Mouse (Mus musculus) left cerebral cortex, postnatal 14 days (tissue): ENCODE measurements around the gene Zfp423. TPM values are rescaled to one million over a fixed set of nuclear protein-coding genes. Genes with fewer than 3 reads are reported as not detected.

Source experiments
- DNase-seq, 2 experiments: peaks; one replicate each; pipeline ENCODE4 v3.0.0; 2021 to 2022; ENCODE audit warnings: low spot score in 2 of 2, mixed read lengths in 1 of 2
- intact Hi-C: fragments of 180-260 bp; cut with DNase I; formaldehyde crosslinking; loops from one replicate; pipeline ENCODE4 v1.15.1; 2025
- total RNA-seq, 2 experiments: library from RNA; stranded (reverse); gene quantifications; 2 replicates each; pipeline ENCODE4 v1.2.3; 2021

Zfp423 gene
- total RNA-seq, 2 experiments from 2014 or later = 20.4 to 27.4 TPM

- intact Hi-C loops = no loop called here
- no peak for DNase-seq
These were observed 228.3 kb downstream of the Zfp423 start for GRCm38 (mm10) chr8:87731062-87731461.

GRCm38 (mm10) chr8:87723015-87723414 lies 236.4 kb downstream of the Zfp423 start:
- no peak for DNase-seq
- intact Hi-C loops = no loop called here

DNA sequence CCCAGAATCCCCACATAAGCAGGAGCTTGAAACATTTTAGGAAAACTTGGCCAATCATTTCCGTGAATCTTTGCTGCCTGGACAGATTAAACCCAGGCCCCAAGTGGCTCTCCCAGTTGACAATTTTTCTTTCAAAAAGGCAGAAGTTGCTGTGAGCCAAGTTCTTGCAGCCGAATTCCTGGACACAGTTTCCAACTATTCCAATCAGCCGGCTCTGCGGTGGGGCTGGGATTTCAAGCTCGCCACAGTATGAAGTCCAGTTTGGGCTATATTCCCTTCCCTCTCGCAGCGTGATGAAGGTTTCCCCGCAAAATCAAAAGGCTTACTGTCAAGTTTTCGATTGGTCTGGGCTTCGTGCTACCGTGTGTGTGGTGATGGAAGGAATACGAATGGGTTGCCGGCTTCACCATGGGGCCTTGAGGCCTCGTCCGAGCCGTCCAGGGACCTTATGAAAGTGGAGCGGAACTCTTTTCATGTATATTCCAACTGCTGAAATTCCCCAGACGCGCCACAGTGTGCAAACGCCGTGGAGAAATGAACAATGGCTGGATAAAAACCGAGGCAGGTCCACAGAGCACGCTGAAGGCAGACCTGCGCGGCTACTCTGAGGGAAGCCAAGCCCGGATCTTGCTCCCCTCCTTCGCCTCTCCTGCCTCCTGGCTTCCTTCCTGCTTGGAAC lies 240.1 kb downstream of the Zfp423 start:
- DNase-seq = no peak
- intact Hi-C loops = loop anchor here (5.0 kb wide), 2 partner anchors 243 to 303 kb away; no protein-coding TSS in a partner anchor

DNA sequence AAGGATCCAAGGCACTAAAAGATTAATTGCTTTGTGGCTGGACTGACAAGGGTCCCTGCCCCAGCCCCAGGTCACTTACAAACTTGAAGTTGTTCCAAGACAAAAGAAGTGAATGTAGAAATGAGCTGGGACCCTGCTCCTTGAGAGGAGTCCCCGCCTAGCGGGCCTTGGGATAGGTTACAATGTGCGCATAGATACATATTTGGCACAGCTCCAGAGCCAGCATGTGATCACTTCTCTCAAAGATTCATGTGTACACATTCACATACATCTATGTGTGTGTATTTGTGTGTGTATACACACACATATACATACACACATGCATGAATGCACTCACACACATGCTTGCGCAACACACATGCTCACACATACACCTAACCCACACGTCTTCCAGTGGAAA lies 241.9 kb downstream of the Zfp423 start:
- intact Hi-C loops = loop anchor here (5.0 kb wide), 2 partner anchors 245 to 305 kb away; no protein-coding TSS in a partner anchor
- DNase-seq = no peak

DNA sequence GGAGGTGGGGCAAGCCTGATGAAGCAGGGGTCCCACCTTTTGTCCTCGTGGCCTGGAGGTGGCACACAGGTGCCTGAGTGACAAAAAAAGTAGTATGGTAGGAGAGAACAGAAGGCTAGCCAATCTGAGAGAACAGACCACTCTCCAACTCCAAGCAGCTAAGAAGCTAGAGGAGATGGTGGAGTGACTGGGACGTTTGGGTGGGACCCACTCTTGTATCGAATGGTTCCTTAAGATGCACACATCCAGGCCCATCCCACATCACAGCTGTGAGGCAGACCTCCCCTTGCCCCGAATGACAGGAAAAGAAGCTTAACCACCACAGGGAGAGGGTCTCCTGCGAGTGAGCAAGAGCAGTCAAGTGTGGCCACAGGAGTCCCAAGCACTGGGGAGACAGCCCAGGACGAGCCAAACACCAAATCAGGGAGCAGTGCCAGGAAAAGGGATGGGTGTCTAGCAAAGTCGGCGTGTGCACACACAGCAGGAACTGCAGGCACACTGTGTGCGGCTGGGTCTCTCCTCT lies 242.6 kb downstream of the Zfp423 start:
- intact Hi-C loops = loop anchor here (5.0 kb wide), 2 partner anchors 246 to 306 kb away; no protein-coding TSS in a partner anchor
- no peak for DNase-seq

DNA sequence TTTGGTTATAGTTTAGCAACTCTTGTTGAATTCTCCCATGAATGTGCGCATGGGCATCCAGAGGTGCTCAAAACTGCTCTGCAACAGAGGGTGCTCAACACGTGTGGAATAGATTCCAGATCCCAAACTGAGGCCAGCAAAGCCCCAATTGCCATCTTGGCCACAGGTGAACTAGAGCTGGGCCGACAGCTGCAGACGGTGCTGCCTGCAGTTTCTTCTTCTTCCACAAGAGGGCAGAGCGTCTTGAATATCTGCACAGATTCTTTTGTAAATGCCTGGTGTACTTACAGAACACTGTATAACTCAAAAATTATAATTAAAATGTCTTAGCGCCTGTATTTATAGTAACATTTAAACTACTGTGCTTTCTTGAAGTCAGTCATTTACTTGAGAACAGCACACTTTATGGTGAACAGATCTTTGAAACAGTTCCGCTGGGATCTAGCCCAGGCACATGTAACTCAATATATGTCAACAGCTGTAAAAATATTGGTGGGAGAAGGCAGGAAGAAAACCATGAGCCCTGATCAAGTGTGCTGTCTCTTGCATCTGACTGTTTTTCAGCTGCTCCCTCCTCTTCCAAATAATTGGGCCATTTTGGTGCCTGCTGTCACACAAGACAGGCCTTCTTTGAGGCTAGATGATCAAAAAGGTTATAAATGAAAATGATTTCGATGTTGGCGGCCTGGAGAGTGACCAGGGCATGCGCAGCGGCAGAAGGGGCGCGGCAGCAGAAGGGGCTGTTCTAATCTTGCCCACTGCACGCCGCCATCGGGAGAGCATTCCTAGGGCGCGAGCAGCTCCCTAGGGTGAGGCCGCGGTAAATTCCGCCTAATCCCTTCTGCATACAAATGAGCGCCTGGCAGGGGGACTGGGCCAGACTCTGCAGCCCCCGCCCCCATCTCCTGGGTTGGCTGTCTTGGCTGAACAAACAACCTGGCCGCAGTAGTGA lies 243.4 kb downstream of the Zfp423 start:
- intact Hi-C loops = loop anchor here (5.0 kb wide), 2 partner anchors 246 to 306 kb away; no protein-coding TSS in a partner anchor
- DNase-seq = peak; percentile 83 to 90

- DNase-seq = no peak
- intact Hi-C loops = no loop called here
These were observed 245.4 kb downstream of the Zfp423 start for GRCm38 (mm10) chr8:87713946-87714345.

GRCm38 (mm10) chr8:87711955-87712354 lies 247.4 kb downstream of the Zfp423 start:
- DNase-seq = no peak
- intact Hi-C loops = no loop called here

DNA sequence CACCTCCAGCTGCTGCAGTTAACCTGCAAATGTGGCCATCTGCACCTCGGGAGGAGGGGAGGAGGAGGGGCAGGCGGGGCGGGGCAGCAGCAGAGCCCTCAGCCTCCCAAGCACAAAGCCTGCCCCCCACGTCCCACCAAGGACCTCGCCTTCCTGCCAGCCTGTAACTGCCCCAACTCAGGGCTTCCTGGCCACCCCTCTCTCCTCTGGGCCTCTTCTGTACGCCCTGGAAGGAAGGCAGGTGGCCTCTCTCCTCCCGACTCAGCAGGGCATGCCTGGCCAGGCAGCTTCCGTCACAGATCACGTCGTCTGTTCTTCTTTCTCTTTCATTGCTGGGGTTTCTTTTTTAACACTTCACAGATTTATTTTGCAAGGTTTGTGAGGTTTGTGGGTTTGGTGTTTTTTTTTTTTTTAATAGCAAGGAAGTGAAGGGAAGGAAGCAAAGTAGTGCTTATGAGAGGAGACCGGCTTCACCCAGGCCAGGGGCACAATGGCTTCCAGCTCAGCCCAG lies 251.2 kb downstream of the Zfp423 start:
- intact Hi-C loops = no loop called here

DNA sequence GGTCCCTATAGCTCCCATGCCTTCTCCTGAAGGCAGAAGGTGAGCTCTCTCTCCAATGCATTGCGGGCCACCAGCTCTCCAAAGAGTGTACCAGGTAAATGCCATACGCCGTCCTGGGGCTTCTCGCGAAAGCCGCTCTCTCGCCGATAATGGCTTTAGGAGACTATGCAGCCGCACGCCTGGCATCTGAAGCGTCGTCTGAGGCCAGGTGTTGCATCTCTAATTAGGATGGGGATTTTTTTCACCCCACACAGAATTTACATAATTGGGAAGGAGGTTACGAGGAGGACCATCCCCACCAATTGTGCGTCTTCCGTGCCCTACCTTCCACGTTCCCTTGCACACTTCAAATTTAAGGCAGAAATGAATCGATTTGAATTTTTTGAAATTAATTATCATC lies 252.2 kb downstream of the Zfp423 start:
- intact Hi-C loops = no loop called here
- DNase-seq = no peak

More for the DNA sequence above, 251.2 kb downstream of the Zfp423 start:
- DNase-seq = no peak

DNA sequence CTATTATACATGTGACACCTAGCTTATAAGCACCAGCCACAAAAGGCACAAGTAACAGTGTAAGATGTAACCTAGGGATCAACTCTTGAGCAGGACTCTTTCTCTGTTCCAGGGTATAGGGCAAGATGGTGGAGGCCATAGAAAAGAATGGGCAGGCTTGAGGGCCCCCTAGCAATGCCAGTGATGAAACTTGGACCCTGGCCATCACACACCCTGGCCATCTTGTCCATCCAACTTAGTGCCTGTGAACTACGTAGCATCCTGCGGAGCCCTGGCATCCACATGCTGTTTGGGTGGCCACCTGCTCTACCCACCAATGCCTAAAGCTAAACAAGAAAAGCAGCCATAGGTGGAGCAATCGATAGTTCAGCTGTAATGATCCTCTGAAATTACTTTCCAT lies 254.6 kb downstream of the Zfp423 start:
- intact Hi-C loops = no loop called here
- DNase-seq = no peak

- DNase-seq = peak in 1 of 2 experiments; percentile 13
- intact Hi-C loops = no loop called here
These were observed 256.5 kb downstream of the Zfp423 start for GRCm38 (mm10) chr8:87702790-87703311.

GRCm38 (mm10) chr8:87702051-87702521 lies 257.3 kb downstream of the Zfp423 start:
- no peak for DNase-seq

DNA sequence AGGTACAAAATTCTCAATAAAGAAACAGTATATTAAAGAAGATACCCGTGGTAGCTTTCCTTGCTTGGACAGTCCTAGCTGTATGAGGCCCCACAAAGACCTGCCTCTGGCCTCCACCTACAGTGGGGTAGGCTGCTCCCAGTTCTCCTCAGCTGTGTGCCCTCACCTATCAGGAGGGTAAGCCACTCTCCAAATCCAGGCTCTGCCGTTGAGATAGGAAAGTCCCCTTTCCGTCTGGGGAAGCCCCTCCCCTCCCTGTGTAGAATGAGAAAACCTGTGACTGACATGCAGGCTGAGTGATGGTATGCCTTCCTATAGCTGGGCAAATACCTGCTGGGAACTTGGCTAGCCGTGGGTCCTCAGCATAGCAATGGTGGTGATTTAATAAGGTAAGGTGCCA lies 257.8 kb downstream of the Zfp423 start:
- intact Hi-C loops = no loop called here
- DNase-seq = no peak

More at GRCm38 (mm10) chr8:87702051-87702521, 257.3 kb downstream of the Zfp423 start:
- intact Hi-C loops = no loop called here

GRCm38 (mm10) chr8:87700321-87700720 lies 259.1 kb downstream of the Zfp423 start:
- intact Hi-C loops = no loop called here

GRCm38 (mm10) chr8:87697127-87697526 lies 262.3 kb downstream of the Zfp423 start:
- DNase-seq = no peak
- intact Hi-C loops = no loop called here

More at GRCm38 (mm10) chr8:87700321-87700720, 259.1 kb downstream of the Zfp423 start:
- DNase-seq = no peak

- no peak for DNase-seq
- intact Hi-C loops = no loop called here
These were observed 265.7 kb downstream of the Zfp423 start for GRCm38 (mm10) chr8:87693741-87694140.

DNA sequence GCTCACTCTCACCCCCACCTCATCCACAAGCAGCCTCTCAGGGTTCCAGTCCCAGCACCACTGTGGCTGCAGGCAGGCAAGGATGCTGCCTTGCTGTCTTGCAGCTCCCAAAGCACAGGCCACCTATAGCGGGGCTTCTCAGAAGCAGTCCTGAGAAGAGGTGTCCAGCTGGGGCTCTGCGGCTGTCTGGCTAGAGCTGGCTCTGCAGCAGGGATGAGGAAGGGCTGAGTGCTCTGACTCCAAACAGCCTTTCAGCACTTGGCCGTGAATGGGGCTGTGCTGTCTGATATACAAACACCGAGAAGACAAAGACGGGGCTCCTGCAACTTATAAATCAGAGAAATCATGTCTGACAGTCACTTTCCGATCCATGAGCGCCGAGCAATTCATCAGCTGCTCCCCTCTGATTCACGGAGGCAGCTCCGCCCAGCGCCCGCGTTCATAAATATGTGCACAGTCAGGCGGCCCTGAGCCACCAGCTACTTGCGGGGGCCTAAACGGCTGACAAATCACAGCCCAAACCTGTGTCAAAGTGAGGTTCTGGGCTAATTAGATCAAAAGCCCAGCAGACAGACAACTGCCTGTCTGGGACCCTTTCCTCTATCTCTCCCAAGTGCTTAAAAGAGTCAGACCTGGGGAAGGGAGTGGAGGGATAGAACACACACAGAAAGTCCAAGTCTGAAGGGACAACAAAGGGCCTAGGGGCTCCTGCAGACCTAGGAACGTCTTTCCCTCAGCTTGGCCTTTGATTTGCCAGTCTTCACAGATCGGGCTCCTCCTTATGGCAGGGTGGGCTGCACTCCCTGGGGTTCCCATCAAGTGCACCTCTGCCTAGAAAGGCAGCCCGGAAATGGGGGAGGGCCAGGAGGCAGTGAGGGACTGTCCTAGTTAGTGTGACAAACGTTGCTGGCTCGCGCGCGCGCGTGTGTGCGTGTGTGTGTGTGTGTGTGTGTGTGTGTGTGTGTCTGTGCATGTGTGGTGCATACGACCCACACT lies 269.0 kb downstream of the Zfp423 start:
- intact Hi-C loops = no loop called here
- DNase-seq = peak in 1 of 2 experiments; percentile 48
